Mouse (Mus musculus) urinary bladder, postnatal 0 days (tissue): ENCODE measurements around the gene Rtl8a. TPM values are rescaled to one million over a fixed set of nuclear protein-coding genes. Genes with fewer than 3 reads are reported as not detected.

Experiments
- polyA plus RNA-seq: library from polyadenylated mRNA; unstranded; fragments of >200 nt; fragmentation: Nextera tagmentation; extraction: Ambion mirVana; gene quantifications from 2 replicates; pipeline ENCODE4 v1.2.1, GENCODE M21; 2015

Rtl8a gene
- polyA plus RNA-seq: 54.2 and 55.8 TPM in 2 replicates

DNA sequence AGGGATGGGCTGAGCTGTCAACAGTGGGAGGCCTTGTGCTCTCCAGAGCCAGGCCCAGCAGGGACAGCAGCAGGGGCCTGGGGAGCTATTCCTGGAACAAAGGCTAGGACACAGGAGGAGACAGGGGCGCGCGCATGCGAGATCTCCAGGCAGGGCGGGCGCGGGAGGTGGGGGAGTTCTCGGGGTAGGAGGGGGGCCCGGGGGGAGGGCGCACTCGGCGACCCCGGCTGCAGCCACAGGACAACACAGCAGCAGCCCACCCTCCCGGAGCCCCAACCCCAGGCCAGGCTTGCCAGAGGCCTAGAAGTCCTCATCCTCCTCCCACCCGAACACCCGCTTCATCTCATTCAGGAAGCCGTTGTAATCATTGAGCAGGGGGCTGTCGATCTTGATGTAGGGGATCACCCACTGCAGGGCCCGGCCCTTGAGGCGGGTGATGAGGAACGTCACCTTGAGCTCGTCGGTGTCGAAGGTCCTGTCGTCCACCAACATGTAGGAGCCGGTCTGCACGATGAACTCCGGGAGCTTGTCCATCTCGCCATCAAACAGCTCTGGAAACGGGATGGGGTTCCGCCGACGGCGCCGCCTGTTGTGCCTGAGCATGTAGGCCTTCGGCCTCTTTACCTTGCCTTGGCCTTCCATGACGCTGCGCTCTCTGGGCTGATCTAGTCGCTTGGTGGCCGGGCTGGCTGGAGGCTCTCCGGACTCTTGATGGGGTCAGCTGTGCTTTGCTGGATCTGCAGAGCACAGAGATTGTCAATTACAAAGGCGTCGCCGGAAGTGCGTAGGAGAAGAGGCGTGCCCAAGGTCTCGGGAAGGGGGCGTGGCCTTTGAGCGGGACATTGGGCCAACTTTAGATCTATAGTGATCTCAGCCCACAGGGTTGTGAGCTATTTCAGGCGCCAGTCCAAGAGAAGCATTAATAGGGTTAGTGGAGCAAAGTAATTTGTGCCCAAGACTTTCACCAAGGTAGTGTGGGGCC lies at the start of gene Rtl8a:
Rtl8a (minus strand) TSS at position 703 of the 982 bp plus-strand sequence.

DNA sequence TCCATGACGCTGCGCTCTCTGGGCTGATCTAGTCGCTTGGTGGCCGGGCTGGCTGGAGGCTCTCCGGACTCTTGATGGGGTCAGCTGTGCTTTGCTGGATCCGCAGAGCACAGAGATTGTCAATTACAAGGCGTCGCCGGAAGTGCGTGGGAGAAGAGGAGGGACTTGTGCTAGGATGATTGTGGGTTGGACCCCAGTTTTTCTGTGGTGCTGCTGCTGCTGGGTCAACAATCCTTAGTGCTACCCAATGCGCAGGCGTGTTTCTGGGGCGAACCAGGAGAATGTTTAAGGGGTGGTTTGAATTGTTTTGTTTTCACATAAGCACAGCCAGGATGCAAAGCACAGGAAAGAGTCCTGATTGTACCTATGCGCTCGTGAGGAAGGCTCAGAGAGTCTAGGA lies 26.8 kb upstream of the Rtl8a start, which contains the start of gene Rtl8b:
Rtl8b (minus strand) TSS at position 115 of the 400 bp plus-strand sequence.

DNA sequence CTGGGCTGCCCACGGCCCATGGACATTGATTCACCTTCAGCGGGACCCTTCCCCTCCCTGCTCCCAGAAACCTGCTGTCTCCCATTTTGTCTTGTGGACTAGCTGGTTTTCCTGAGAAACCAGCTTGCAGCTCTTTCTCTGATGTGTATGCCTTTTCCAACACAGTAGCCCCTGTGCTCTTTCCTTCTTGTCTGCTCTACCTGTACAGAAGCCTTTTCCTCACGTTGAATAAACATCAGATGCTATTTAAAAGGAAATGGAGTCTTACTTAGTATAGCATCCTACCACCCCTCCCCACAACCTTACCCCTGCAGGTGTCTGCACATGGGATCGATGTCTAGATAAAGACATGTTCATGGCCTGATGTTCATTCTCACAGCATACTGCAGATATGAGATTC lies 34.6 kb downstream of the Rtl8a start, which contains the start of gene Gm14597:
Gm14597 (minus strand) TSS at position 101 of the 400 bp plus-strand sequence.

DNA sequence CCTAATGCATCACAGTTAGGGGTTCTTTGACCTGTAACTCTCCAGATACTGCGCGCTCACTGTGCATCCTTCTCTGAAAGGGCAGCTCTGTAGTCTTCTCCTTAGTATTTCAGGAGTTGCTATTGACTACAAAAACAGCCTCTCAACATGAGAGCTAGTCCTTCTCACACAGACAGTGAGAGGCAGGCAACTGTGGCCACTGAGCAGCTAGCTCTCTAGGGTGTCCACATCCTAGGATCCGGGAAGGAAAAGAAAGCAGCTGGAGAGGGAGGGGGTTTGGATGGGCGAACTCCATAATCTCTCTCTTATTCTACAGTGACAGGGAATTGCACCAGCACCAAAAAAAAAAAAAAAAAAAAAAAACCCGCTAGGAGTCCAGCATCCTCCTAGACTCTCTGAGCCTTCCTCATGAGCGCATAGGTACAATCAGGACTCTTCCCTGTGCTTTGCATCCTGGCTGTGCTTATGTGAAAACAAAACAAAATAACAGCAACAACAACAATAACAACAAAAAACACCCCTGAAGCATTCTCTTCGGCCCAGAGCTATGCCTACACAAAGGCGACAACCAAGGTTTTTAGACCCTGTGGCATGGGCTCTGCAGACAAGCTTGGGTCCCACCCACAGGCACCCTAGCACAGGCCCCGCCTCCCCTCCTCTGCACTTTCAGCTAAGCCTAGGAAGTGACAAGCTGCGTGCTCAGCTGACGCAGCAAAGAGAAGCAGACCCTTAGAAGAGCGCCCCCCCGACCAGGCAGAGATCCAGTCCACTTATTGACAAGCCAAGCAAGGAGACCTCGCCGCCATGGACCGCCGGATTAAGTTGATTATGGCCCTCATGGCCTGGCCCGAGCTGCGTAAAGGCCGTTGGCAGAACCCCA lies 36.0 kb downstream of the Rtl8a start, which contains the start of gene Rtl8c:
Rtl8c (plus strand) TSS at position 791 of the 880 bp plus-strand sequence.

Other genes with a start within 250 kb of the Rtl8a start
- not detected in 2 replicates for gene Etd, start 208.8 kb downstream of the Rtl8a start, polyA plus RNA-seq
- 18.2 and 20.2 TPM in 2 replicates for gene Rtl8c, start 35.6 kb downstream of the Rtl8a start, polyA plus RNA-seq
- not detected in 2 replicates for gene Gm14597, start 34.7 kb downstream of the Rtl8a start, polyA plus RNA-seq
- 40.1 and 44.3 TPM in 2 replicates for gene Rtl8b, start 26.7 kb upstream of the Rtl8a start, polyA plus RNA-seq
- gene 4930502E18Rik, start 81.1 kb upstream of the Rtl8a start, polyA plus RNA-seq: 0.17 TPM in 1 of 2 replicates, not detected in the other
- gene 1700013H16Rik, start 114.1 kb upstream of the Rtl8a start, polyA plus RNA-seq: not detected in 2 replicates
- not detected in 2 replicates for gene Zfp36l3, start 132.7 kb upstream of the Rtl8a start, polyA plus RNA-seq
- 1.7 and 3.6 TPM in 2 replicates for gene Xlr, start 154.0 kb upstream of the Rtl8a start, polyA plus RNA-seq